Mouse (Mus musculus) cerebellum, adult 8-10 months (tissue): Measurements from ENCODE around the gene Mapk11.

Experiments
- DNase-seq: peaks from one replicate; pipeline ENCODE4 v3.0.0; 2022

Gene Mapk11

DNA sequence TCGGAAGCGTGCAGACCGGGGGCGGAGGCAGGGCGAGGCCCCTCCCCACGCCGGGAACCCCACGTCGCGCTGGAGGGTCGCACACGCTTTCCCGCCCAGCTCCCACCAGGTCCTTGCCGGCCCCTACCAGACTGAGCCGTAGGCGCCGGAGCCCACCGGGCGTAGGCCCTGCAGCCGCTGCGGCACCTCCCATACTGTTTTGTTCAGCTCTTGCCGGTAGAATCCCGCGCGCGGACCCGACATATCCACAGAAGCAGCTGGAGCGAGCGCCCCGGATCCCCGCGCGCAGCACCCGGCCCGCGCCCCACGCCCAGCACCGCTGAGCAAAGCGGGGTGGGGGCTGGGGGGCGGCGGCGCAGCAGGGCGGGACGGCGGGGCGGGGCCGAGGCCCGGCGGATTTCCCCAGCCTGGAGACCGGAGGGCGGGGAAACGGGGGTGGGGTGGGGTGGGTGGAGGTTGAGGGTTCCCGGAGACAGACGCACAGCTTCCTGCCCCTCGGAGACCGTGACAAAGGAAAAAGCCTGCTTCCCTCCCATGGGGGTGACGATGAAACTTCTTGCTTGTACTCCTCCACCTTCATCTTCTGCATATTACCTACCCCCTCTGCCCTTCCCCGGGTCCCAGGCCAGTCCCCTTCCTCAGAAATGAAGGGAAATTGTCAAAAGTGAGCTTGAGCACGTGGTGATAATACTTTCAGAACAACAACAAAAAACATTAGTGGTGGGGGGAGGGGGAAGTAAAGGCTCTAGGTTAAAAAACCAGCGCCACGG lies at the start of gene Mapk11:
Mapk11 (minus strand) TSS at position 358 of the 770 bp plus-strand sequence.
- DNase-seq = no peak

- DNase-seq = no peak
Observed at GRCm38 (mm10) chr15:89197056-89197455, 47.6 kb upstream of the Mapk11 start.

DNA sequence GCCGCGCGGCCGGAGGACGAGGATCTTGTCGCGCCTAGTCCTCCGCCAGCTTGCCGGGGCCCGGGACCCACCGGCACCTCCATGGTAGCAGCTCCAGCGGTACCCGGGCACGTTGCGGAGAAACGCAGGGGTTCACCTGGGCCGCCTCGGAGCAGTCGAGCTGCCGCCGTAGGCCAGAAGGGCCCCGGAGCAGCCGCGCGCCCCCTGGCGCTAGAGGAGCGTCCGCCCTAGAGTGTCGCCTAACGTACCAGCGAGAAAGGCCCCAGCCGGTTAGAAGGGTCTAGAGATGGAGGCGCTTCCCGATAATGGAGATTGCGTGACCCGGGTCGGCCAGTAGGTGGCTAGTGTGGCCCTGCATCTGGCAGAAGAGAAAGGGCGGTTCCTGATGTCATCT lies 46.9 kb upstream of the Mapk11 start, which contains the start of gene Dennd6b:
Dennd6b (minus strand) TSS at position 184 of the 394 bp plus-strand sequence.
- peak; percentile 97 for DNase-seq

DNA sequence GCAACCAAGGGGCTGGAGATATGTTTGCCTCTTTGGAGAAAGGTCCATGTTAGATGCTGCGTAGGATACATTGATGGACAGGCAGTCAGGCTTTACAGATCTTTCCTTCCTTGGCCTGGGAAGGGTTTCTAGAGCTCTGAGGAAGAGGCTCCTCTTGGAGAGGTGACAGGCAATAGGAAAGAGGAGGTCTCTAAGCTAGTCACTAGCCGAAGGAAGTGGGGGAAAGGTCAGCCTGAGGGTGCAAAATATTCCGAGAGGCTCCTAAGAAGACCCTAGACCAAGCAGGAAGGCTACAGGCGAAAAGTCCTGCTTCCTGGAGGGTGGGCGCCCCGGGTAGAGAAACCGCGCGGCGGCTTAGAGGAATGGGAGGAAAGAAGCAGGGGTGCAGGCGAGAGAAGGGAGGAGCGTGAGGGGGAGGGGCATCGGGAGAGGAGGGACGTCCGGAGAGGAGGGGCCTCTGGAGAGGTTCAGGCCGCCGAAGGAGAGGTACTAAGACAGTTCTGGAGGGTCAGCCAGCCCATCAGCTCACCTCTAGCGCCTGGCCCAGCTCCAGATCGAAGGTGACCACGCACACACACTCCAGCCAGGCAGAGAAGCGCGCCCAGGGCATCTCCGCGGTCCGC lies 46.4 kb upstream of the Mapk11 start:
- DNase-seq = peak; percentile 88

DNA sequence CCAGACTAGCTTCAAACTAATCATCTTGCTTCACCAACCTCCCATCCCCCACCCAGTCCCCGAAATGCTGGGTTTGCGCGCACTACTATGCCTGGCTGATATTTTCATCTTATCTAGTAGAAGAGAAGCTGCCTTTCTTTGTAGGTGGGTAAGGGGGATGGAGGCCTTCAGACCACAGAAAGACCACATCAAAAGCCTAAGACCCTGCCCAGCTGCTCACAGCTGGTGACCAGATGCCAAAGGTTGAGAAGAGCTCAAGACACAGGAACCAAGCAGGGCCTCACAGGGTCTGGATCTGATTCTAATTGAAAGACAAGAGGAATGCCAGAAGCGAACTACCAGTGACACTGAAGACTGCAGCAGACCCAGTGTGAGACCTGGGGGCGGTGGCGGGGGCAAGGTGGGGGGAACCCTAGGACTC lies 45.8 kb upstream of the Mapk11 start:
- no peak for DNase-seq

GRCm38 (mm10) chr15:89184937-89185227 lies 35.5 kb upstream of the Mapk11 start:
- no peak for DNase-seq

DNA sequence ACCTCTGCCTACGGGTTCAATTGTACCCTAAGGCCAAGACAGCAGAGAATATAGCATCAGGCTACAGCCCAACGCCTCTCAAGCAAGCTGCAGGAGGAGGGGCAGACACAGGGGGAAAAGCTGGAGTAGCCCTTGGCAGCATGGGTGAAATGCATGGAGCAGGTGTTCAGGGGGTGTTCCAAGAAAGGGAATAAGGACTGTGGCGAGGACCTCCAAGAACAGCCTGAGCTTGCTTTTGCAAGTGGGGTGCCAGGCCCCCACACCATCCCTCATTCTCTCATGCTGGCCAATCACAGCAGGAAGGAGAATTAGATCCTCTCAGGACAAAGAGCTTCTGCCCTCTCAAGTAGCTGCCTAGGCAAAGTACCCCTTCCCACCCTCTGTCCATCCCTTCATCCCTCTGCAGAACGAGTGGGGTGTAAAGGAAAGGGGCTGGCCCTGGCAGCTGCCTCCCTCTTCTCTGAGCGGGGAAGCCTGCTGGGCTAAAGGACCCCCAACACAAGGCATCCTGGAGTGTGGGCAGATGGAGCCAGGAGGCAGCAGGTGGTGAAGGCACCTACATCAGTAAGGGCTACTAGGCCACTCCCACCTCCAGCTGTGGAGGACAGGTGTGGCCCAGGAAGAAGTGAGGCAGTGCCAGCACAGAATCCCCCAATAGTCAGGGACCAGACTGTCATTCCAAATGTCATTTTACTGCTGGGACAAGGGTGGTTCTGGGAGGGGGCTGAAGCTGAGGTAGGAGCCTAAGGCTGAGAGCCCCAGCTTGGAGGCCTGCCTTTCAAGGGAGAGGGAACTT lies 34.9 kb upstream of the Mapk11 start:
- no peak for DNase-seq

- no peak for DNase-seq
Observed at GRCm38 (mm10) chr15:89182842-89183241, 33.4 kb upstream of the Mapk11 start.

- no peak for DNase-seq
Observed at GRCm38 (mm10) chr15:89182328-89182741, 32.9 kb upstream of the Mapk11 start.

DNA sequence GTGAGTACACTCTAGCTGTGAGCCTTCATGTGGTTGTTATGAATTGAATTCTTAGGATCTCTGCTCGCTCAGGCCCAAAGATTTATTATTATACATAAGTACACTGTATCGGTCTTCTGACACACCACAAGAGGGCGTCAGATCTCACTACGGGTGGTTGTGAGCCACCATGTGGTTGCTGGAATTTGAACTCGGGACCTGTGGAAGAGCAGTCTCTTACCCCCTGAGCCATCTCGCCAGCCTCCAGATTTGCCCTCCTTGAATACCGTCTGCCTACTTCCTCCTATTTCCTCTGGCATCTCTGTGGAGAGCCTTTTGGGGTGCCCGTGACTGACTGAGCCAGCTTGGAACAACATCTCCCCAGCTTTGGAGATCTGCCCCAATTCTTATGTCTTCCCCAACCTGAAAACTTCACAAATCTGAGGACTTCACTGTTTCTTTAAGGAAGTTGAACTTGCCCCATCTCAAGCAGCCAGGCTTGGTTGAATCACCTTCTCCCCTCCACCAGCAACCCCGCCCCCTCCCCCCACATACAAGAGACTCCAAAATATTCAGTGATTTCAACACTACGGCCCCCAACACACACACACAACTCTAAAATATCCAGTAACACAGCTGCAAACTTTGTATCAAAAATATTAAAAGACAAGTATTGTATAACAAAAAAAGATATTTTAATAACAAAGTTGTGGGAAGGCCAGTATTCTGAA lies 32.3 kb upstream of the Mapk11 start:
- DNase-seq = no peak

GRCm38 (mm10) chr15:89180571-89181229 lies 31.3 kb upstream of the Mapk11 start, which contains the start of gene Plxnb2:
Plxnb2 (minus strand) TSS chr15:89180788.
- peak; percentile 74 for DNase-seq

DNA sequence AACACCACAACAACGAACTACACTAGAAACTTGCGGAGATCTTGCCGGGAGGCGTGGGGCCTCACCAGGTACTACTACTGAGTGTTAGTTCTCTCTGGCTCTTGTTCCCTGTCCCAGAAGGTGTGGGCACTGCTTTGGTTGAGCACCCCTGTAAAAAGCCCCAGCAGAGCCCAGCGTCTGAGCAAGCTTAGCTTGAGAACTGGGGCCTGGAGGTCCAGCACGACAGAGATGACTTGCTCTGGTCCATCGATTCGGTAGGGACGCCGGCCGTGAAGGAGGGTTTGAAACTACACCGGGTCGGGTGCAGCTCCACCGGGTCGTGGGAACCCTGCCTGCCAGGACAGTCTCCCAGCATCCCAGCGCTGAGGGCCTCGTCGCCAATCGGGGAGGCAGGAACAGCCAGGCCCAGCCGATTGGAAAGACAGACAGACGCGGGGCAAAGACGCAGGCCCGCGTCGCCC lies 30.7 kb upstream of the Mapk11 start:
- DNase-seq = no peak

- no peak for DNase-seq
Observed at GRCm38 (mm10) chr15:89179630-89179964, 30.2 kb upstream of the Mapk11 start.

- DNase-seq = peak; percentile 74
Observed at GRCm38 (mm10) chr15:89178954-89179629, 29.7 kb upstream of the Mapk11 start.

- peak; percentile 86 for DNase-seq
Observed at GRCm38 (mm10) chr15:89178260-89178860, 28.9 kb upstream of the Mapk11 start.

GRCm38 (mm10) chr15:89177576-89178259 lies 28.3 kb upstream of the Mapk11 start:
- DNase-seq = no peak

- DNase-seq = peak; percentile 82
Observed at GRCm38 (mm10) chr15:89177121-89177520, 27.7 kb upstream of the Mapk11 start.

DNA sequence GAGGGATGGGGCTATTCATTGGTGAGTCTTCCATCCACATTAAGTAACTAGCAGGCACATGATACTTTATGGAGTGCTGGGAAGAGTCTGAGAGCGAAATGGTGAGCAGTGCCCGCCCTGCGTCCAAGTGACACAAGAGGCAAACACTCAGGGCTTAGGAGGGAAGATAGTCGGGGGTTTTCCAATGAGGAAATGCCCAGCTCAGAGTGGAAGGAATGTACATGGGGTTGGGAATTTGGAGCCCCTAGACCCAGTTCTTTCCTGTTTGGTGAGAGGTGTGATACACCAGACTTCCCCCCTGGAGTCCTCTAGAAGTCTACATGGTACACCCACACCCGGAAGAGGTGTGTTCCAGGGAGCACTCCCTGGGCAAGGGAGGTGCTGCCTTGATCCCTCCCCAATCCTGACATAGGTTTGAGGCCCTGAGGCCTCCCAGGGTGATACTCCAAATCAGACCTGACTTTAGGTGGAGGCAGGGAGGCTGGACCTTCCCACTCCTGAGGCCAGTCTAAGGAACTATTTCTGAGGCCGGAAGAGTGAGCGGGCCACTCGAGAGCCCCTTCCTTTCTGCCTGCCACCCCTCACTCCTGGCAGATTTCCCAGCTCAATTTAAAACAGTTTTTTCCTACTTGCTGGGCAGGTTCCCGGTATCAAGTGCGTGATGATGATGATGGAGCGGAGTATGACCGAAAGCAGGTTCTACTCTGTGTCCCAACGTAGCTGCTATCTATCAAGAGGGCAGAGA lies 26.2 kb upstream of the Mapk11 start:
- DNase-seq = no peak

DNA sequence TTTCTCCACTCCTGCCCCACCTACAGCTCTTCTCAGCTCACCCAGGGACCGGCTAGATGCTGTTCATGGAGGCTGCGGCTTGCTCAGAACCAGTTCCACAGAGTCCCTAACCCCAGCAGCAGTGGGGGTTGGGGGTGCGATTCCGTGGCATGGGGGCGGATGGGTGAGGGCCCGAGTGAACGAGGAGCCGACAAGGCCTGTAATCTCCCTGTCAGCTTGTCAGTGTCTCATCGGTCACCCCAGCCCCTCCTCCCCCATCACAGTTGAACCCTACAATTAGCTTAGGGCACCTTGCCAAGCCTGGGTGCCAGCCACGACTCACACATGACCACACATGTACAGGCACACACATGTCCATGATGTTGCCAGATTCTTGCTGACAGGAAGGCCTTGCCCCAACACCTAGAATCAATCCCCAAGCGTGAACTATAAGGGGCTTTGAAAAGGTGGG lies 25.5 kb upstream of the Mapk11 start:
- DNase-seq = no peak

DNA sequence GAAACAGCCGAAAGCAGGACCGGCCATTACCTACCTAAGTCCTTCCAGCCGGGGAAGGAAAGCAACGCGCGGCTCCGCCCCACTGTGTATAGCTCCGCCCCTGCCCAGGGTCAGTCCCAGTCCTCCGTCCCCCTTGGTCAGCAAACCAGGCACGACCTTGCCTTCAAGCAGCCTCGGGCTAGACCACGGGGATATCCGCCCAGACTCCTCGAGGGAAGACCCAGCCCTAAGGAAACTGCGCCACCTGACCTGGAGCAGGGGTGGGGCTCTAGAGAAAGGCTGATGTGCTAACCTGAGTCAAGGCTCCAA lies 24.4 kb upstream of the Mapk11 start:
- peak; percentile 78 for DNase-seq
